Mouse (Mus musculus) cerebellum, adult 11 months (tissue): ENCODE measurements around the gene Dgkg.

Source experiments
- DNase-seq: peaks from one replicate; pipeline ENCODE4 v3.0.0; 2022

Gene Dgkg

DNA sequence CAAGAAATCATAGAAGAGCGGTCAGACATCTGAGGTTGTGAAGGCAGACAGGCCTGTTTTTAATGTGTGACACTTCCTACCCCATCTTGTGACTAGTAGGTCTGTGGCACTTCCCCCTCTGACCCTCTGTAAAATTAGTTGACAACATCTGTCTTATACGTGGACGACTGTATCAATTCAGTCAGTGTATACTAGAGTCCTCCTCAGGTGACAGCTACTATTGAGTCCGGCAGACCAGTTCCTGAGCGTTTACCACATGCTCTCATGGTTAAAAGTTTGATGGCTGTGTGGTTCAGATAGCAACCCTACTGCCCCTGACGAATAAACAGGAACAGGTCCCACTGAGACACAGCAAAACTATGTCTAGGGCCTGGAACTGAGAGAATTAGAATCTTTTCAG lies 117.7 kb downstream of the Dgkg start:
- DNase-seq: no peak

DNA sequence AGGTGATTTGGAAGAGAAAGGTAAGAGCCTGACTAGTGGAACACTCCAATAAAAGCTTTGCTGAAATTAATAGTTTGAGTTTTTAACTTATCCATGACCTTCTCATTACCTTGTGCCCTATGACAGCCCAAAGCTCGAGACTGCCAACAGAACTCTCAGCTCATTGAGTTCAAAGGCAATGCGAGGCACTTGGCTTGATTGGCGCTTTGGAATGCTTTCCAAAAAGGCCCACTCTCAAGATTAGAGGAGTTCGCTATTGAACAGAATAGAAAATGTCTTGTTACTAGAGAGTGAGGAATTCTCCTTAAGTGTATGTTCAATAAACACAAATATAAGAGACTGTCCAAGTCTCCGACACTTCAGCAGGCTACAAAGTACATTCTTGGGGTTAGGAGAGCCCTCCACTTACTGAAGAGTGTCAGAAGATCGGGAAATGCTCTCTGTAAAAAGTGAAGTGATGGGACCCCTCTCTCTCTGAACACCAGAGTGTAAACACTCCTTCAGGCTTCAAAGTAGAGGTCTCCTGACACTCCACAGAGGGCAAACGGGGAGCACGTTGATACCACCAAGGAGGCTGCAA lies 120.3 kb downstream of the Dgkg start:
- no peak for DNase-seq

DNA sequence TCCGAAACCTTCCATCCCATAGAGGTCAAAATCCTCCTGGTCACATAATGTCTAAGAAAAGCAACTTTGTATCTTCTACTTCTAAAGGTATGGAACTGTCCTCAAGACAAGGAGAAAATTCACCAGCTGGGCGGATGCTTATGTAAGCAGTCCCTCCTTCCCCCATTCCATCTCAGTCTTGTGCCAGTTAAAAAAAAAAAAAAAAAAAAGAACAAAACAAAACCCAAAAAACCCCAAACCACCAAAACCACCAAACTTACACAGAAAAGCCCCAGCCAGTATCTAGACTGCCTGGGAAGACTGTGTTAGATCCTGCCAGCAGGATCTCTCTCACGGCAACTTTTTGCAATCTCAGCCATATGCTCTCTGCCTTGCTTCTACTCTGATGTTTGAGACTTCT lies 123.9 kb downstream of the Dgkg start:
- DNase-seq: no peak

DNA sequence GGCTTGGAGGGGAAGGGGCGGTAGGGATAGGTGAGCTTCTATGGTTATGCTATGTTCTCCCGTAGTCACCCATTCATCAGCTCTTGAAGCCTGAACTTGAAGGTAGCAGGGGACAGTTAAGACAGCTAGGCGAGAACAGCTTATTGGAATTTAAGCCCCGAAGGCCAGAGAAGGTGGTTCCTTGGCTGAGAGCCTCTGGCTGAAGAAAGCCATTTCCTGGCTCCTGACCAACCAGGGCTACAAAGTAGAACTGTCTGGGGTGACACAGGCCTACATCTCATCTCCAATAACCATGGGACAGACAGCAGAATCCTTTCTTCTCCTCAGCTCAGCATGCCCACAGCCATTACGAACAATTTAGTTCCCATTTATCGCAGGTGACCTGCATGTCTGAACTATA lies 125.2 kb downstream of the Dgkg start:
- no peak for DNase-seq

DNA sequence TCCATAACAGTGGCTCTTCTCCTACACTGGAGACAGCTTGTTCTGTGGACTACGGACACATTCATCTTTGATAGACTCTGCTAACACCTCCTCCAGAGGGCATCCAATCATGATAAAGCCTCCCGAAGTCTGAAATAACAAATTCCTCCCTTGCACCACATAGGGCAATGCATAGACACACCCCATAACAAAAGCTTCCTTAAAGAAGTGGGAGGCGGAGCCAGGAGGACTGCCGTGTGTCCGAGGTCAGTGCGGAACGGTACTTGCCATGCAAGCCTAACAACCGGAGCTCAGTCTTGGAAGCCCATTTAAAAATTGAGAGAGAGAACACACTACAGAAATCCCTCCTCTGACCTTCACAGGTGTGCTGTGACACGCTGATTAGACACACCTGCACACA lies 126.0 kb downstream of the Dgkg start:
- no peak for DNase-seq

- peak; percentile 48 for DNase-seq
These were observed 129.5 kb downstream of the Dgkg start for GRCm38 (mm10) chr16:22527499-22527939.

DNA sequence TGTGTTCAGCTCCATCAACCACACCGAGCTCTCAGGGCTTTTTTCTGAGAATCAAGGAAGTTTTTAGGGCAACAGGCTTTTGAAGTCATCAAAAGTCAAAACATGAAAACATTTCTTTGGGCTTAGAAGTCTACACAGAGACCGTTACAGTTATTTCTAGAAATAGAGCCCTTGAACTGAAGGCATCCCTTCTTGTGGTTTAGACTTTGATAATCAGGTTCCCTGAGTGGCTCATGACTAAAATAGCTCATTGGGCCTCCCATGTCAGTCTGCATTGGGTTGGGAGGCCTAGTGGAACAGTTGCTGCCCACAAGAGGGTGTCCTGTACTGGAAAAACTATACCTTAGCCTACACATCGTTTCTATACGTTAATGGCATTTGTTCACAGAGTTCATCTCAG lies 130.6 kb downstream of the Dgkg start:
- DNase-seq: no peak

DNA sequence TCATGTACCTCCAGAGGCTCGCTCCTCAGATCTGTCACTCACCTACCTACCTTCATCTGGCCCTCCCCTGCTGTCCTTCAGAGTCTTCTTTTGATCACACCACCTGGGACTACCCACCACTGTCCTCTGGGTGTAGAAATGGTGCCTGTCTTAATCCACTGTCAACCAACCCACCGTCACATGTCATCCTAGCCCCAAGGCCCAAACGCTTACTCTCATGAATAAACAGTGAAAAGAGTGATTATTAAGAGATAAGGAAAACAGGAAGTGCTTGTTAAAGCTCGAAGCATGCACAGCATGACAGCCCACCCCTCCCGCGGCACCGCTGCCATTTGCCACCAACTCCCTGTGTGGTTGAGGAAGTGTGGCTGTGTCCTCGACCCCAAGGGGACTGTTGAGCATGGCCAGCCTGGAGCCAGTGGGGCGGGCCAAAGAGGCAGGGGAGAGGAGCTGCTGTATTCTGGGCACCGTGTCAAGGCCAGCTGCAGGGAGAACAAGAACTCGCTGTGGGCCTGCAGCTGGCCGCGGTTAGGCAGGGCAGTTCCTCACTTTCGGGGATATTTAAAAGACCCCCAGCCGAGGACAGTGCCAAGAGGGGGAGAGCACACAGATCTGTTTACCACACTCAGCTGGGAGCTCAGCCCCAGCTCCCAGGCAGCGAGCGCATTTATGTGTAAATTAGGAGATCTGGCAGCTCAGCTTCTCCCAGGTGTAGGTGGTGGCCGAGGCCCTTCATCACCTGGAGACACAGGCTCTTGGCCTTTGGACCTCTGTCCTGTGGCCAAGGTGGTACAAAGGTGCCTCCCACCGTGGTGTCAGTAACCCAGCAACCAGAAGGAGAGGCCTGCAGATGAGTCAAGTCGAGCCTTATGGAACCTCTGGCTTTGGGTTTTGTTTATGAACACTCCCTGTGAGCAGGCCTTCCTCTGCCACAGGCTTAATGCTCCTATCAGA lies 139.3 kb downstream of the Dgkg start:
- peak; percentile 22 for DNase-seq

- DNase-seq: no peak
These were observed 141.5 kb downstream of the Dgkg start for GRCm38 (mm10) chr16:22515476-22515875.

GRCm38 (mm10) chr16:22510861-22511637 lies 146.0 kb downstream of the Dgkg start:
- no peak for DNase-seq

- no peak for DNase-seq
These were observed 148.0 kb downstream of the Dgkg start for GRCm38 (mm10) chr16:22508936-22509563.

DNA sequence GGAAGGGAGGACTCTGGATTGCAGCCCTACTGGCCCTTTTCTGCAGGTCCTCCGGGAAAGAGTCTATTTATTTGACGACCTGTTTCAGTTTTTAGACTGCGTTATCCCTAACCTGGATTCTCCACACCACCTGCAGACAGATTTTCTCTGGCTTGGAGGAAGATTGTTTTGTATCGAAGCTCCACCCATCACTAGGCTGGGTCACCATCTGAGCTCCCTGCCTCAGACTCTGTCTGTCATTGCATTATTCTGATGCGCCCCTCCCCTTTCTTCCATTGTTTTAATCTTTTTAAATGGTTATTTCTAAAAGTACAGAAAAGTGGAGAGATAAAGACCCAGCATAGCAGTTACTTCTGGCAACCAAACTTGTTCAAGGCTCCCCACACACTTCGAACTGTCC lies 151.4 kb downstream of the Dgkg start:
- no peak for DNase-seq

DNA sequence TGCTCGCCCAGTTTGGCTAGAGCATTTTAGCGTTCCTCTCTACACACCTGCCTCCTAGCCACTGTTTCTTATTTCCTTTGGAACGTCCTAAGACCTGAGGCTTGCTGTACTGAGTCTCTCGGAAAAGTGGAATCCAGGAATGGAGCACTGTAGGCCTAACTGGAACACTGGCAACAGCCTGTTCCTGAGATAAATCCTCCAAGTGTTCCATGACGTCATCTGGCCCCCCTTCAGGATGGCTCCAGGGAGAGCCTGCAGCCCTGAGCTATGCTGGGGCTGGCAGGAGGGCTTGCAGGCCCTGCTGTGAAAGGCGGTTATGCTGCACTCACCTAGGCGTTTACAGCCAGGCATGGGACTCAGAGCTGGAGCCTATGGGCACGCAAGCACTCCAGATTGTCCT lies 152.2 kb downstream of the Dgkg start:
- peak; percentile 26 for DNase-seq

- no peak for DNase-seq
These were observed 153.0 kb downstream of the Dgkg start for GRCm38 (mm10) chr16:22504049-22504448.

DNA sequence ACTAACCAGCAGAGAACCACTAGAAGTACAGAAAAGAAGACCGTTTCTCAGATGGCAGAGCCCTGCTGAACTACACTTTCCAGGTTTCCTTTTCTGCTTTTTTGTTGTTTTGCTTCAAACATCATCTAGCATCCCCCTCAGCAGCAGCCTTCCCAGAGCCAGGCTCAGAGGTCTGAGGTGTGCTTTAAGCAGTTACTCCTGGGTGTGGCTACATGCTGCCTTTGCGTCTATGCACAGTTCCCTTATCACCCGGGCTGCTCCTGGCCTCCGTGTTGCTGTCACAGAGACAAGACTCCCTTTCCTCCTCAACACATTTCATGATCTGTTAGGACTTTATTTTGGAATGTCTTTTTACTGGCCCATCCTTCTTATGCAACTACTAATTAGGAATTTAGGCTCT lies 153.6 kb downstream of the Dgkg start:
- no peak for DNase-seq

- DNase-seq: no peak
These were observed 155.2 kb downstream of the Dgkg start for GRCm38 (mm10) chr16:22501855-22502254.

- DNase-seq: no peak
These were observed 156.5 kb downstream of the Dgkg start for GRCm38 (mm10) chr16:22500561-22500960.

- DNase-seq: no peak
These were observed 157.1 kb downstream of the Dgkg start for GRCm38 (mm10) chr16:22499951-22500350.

GRCm38 (mm10) chr16:22499447-22499846 lies 157.6 kb downstream of the Dgkg start:
- no peak for DNase-seq

- DNase-seq: no peak
These were observed 159.0 kb downstream of the Dgkg start for GRCm38 (mm10) chr16:22497976-22498375.

DNA sequence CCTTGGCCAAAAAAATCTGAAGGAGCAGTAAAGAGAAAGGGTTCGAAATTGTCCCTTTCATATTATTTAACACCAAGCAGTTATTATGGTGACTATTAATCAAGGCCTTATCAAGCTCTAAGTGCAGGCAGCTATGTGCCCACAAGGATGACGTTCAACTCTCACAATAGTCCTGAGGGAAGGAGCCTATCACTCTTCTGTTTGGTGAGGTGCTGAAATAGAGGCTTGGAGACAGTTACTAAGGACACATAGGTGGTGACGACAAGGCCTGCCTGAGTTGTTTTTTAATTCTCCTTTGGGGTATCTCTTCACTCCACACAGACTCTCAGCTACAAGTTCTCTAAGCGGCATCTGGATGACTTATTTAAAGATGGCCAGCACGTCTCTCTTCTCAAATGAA lies 161.8 kb downstream of the Dgkg start:
- DNase-seq: no peak

- peak; percentile 31 for DNase-seq
These were observed 162.2 kb downstream of the Dgkg start for GRCm38 (mm10) chr16:22494815-22495214.

DNA sequence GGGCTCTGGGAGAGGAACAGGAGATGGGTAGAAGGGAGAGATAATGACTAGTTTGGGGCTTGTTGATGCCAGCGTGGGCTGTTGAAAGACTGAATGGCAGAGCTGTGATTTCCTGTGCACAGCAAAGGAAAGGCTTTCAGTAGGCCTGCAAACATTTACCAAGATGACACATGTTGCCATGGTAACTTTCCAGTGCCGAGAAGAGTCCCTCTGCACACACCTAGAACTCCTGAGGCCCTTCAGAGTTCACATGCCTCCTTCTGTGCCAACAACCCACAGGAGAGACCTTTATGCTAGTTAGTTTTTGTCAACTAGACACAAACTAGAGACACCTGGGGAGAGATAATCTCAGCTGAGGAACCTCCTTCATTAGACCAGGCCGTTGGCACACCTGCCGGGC lies 163.6 kb downstream of the Dgkg start:
- no peak for DNase-seq
